Mouse (Mus musculus): ENCODE measurements at regions not wholly inside any gene's neighbourhood (a gene's known extent, or its start where the extent isn't known, plus 50 kb on each side); places are given as distances from the start of the nearest gene placed in this dataset.

GRCm38 (mm10) chr4:69197577-69197976 lies 243.4 kb upstream of the Brinp1 start:
- DNase-seq, result no peak

- DNase-seq, result no peak
These were observed 241.9 kb upstream of the Brinp1 start for GRCm38 (mm10) chr4:69196094-69196493.

- peak; percentile 92 to 93 for DNase-seq
These were observed 241.4 kb upstream of the Brinp1 start for GRCm38 (mm10) chr4:69195645-69196044.
